Mouse (Mus musculus): ENCODE data around the gene Lnpep. TPM values are rescaled to one million over a fixed set of nuclear protein-coding genes. Genes with fewer than 3 reads are reported as not detected.

Gene Lnpep
- total and polyA plus RNA-seq, 3 experiments: 33.6 to 40.8 (median 34.6) TPM

GRCm38 (mm10) chr17:17585115-17585514, 39.7 kb downstream of the Lnpep start:
- H3K36me3 ChIP-seq (replicated peaks in 1 of 2; ENCODE audit: control insufficient read depth in 1 of 2, insufficient read depth in 1 of 2, low read length in 1 of 2): peaks cover 0 to 2% of the 10 kb centered on the region in 2 experiments
- H3K9me3 ChIP-seq (replicated peaks; ENCODE audit: low read length): no peaks in the 10 kb centered on the region
- H3K4me2 ChIP-seq (ENCODE audit: insufficient read depth, low read depth, poor library complexity, severe bottlenecking): peak overlapping the region; percentile 88
- peak overlapping the region in 2 of 3 experiments; percentile 22 to 47 for H3K4me3 ChIP-seq (replicated peaks in 1 of 3; ENCODE audit: low read depth in 2 of 3, low read length in 2 of 3, poor library complexity in 1 of 3)
- H3K9ac ChIP-seq (ENCODE audit: insufficient read depth, low read depth): peak overlapping the region; percentile 85; the same call in 1 of the 2 replicates
- H3K27me3 ChIP-seq (replicated peaks): no peaks in the 10 kb centered on the region
- TF ChIP-seq ZMIZ1 (IDR thresholded peaks at IDR 0.05; ENCODE audit: low read depth, low read length) (no peak), ETS1 (conservative IDR thresholded peaks at IDR 0.05; ENCODE audit: low read depth, low read length) (peak; percentile 31; the same call in 1 of the 2 replicates), NRF1 (IDR thresholded peaks at IDR 0.05; ENCODE audit: low read depth, low read length) (no peak), BHLHE40 (IDR thresholded peaks at IDR 0.05; ENCODE audit: low read depth, low read length) (peak; percentile 33; the same call in 1 of the 2 replicates), MEF2A (IDR thresholded peaks at IDR 0.05; ENCODE audit: borderline replicate concordance, low read depth, low read length) (0 out of 2 replicates have a peak, but pooled peaks have one; percentile 16), MAX (IDR thresholded peaks at IDR 0.05; ENCODE audit: low read length) (no peak), ZC3H11A (IDR thresholded peaks at IDR 0.05; ENCODE audit: low read depth, low read length) (no peak), POLR2AphosphoS2 (IDR thresholded peaks at IDR 0.05; ENCODE audit: low read depth, low read length) (no peak), IRF4 (IDR thresholded peaks at IDR 0.05; ENCODE audit: low read depth, low read length) (peak; percentile 73; the same call in 1 of the 2 replicates), NELFE (IDR thresholded peaks at IDR 0.05; ENCODE audit: low read depth, low read length) (no peak), GABPA (IDR thresholded peaks at IDR 0.05; ENCODE audit: insufficient replicate concordance, low read depth, low read length) (no peak), POLR2A (IDR thresholded peaks at IDR 0.05; ENCODE audit: low read depth, low read length) (no peak), RCOR1 (conservative IDR thresholded peaks at IDR 0.05; ENCODE audit: low read depth, low read length) (no peak), USF1 (IDR thresholded peaks at IDR 0.05; ENCODE audit: low read depth, low read length) (no peak), UBTF (IDR thresholded peaks at IDR 0.05; ENCODE audit: low read depth, low read length) (no peak), MYC (IDR thresholded peaks at IDR 0.05; ENCODE audit: low read depth, low read length) (peak; percentile 40; the same call in 1 of the 2 replicates), SMC3 (IDR thresholded peaks at IDR 0.05; ENCODE audit: low read depth, low read length) (no peak), SIN3A (IDR thresholded peaks at IDR 0.05; ENCODE audit: low read length) (0 out of 2 replicates have a peak, but pooled peaks have one; percentile 59), RAD21 (IDR thresholded peaks at IDR 0.05; ENCODE audit: low read depth, low read length) (no peak), HCFC1 (IDR thresholded peaks at IDR 0.05; ENCODE audit: low read depth, low read length) (no peak), JUN (IDR thresholded peaks at IDR 0.05; ENCODE audit: insufficient read depth, low read depth, low read length) (no peak), E2F4 (IDR thresholded peaks at IDR 0.05; ENCODE audit: insufficient replicate concordance, low read depth, low read length) (no peak), PAX5 (IDR thresholded peaks at IDR 0.05; ENCODE audit: low read length) (no peak), TBP (conservative IDR thresholded peaks at IDR 0.05; ENCODE audit: low read depth, low read length) (no peak), MXI1 (IDR thresholded peaks at IDR 0.05; ENCODE audit: low read depth, low read length) (peak; percentile 25; the same call in 1 of the 2 replicates), USF2 (conservative IDR thresholded peaks at IDR 0.05; ENCODE audit: low read depth, low read length) (no peak), CTCF (conservative IDR thresholded peaks at IDR 0.05 in 1 of 2, IDR thresholded peaks at IDR 0.05 in 1 of 2; ENCODE audit: low read depth in 2 of 2, low read length in 2 of 2) (no peak), ZKSCAN1 (IDR thresholded peaks at IDR 0.05; ENCODE audit: borderline replicate concordance, low read depth, low read length) (no peak), EP300 (IDR thresholded peaks at IDR 0.05; ENCODE audit: low read length) (peak; percentile 82), ELF1 (IDR thresholded peaks at IDR 0.05; ENCODE audit: low read depth, low read length) (no peak), TCF12 (IDR thresholded peaks at IDR 0.05; ENCODE audit: low read depth, low read length) (no peak), JUND (conservative IDR thresholded peaks at IDR 0.05; ENCODE audit: low read depth, low read length) (no peak), CHD2 (IDR thresholded peaks at IDR 0.05; ENCODE audit: low read length) (peak; percentile 50; the same call in 1 of the 2 replicates), ZNF384 (IDR thresholded peaks at IDR 0.05; ENCODE audit: low read depth, low read length) (no peak), MAZ (IDR thresholded peaks at IDR 0.05; ENCODE audit: low read depth, low read length) (no peak), KAT2A (IDR thresholded peaks at IDR 0.05; ENCODE audit: insufficient replicate concordance, low read length) (no peak), MAFK (IDR thresholded peaks at IDR 0.05; ENCODE audit: insufficient replicate concordance, low read length) (no peak), CHD1 (IDR thresholded peaks at IDR 0.05; ENCODE audit: low read depth, low read length) (peak; percentile 59; the same call in 1 of the 2 replicates)
- peaks cover 64% of the 10 kb centered on the region for H3K79me2 ChIP-seq (replicated peaks; ENCODE audit: control insufficient read depth, extremely low read depth, insufficient read depth, poor library complexity, severe bottlenecking)
- dilution Hi-C loops (cut with MboI; ENCODE audit: extremely low pct_ligation_motif_present, extremely low pct_unique_long_range_greater_than_20kb, low sequenced_read_pairs) (no loop called here), in situ Hi-C loops (cut with MboI; ENCODE audit: low pct_ligation_motif_present, low pct_unique_long_range_greater_than_20kb, low sequenced_read_pairs) (no loop called here)
- no peak overlapping the region for H3K27ac ChIP-seq (ENCODE audit: insufficient read depth, low read depth)
- peak; percentile 36 for DNase-seq (ENCODE audit: extremely low read depth)
- peaks cover 6 to 73% of the 10 kb centered on the region in 2 experiments for H3K4me1 ChIP-seq (ENCODE audit: control insufficient read depth in 1 of 2, insufficient read depth in 2 of 2)
